Mouse (Mus musculus) heart, adult 2 months (tissue): Measurements from ENCODE around the gene Wipi2.

ENCODE experiments used
- CTCF ChIP-seq: fragments of 200-600 bp; IDR thresholded peaks from 2 replicates; pipeline ENCODE4 v1.8.1; 2022; ENCODE audit warnings: antibody characterized with exemption, mild to moderate bottlenecking, moderate library complexity
- POLR2A ChIP-seq: fragments of 200-500 bp; IDR thresholded peaks from 2 replicates; pipeline ENCODE4 v1.6.1; 2011; ENCODE audit warnings: mild to moderate bottlenecking, low read depth, low read length, control low read depth; ENCODE audit not compliant: insufficient read depth

- TF ChIP-seq POLR2A (no peak), CTCF (no peak)
Measured at GRCm38 (mm10) chr5:142652266-142652665, 24.8 kb downstream of the Wipi2 start.
